Mouse (Mus musculus) adrenal gland, adult 2 months (tissue): ENCODE data around the gene Tex50. TPM values are rescaled to one million over a fixed set of nuclear protein-coding genes. Genes with fewer than 3 reads are reported as not detected.

ENCODE experiments used
- DNase-seq: peaks from one replicate; pipeline ENCODE4 v3.0.0; 2021
- polyA plus RNA-seq: library from polyadenylated mRNA; depleted of rRNA; stranded (reverse); fragments of >200 nt; gene quantifications from 2 replicates; pipeline ENCODE4 v1.2.3, GENCODE M21; 2012; rRNA removed
- total RNA-seq, 2 experiments: library from RNA; stranded (reverse); gene quantifications; 2 replicates each; pipeline ENCODE4 v1.2.3; 2021

The Tex50 gene
- total and polyA plus RNA-seq, 3 experiments: not detected

DNA sequence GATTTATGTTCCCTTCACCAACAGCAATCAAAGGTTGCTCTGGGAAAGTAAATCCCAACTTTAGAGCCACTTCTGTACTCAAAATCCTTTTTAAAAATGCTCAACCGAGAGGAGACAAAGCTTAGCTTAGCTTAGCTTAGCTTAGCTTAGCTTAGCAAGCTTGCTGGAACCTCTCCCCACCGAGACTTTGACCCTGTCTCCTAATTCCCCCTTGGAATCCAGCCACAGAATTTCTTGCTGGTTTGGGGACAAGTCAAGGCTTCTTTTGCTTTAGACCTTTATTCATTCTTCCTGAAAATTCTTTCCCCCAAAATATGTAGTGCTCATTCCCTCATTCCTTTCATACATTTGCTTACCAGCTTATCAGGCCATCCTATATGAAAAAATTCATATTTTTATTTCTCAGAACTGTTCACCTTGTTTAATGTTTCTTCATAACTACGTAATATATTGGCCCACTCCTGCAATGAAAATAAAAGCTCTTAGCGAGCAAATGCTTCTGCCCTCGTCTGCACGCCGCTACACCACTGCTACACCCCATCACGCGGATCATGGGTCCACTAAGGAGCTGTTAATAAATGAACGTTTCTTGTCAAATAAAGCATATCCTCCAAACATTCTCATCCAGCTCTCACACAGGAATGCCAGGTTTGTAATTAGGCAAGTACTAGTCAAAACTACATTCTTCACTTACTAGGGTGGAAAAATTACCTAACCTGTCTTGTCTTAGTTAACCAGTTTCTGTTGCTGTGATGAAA lies 36.3 kb downstream of the Tex50 start:
- no peak for DNase-seq

DNA sequence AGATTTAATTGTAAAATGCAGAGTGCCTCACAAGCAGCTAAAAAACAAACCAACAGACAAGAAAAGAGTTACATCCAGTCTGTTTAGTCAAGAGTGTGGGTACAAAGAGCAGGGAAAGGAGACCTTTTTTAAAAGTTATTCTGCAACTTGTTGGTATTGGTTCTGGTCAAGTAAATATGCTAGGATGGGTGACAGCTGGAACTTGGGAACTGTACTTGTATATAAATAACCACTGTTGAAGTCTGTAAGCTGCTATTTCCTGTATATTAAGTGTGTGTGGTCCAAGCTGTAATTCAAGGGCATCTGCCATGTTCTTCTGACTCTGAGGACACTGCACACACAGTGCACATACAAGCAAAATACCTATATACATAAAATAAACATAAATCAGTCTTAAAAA lies 44.5 kb downstream of the Tex50 start:
- no peak for DNase-seq

DNA sequence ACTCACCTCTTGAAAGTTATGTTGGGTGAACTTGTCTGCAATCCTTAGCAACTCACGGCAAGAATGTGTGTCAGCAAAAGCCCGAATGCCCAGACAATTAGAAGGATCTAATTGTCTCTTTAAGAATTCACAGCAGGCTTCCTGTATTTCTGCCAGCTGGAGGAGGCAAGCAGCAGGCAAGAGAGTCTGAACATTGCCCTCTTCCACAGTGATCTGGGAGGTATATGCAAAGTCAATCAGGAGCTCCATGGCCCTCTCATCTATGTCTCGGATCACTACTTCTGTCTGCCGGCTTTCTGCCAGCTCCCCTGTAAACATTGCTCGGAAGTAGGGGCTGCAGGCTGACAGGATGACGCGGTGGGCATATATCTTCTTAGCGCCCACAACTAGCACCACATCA lies 49.9 kb downstream of the Tex50 start:
- no peak for DNase-seq

Other genes with a start within 250 kb of the Tex50 start
- 1 to 10 TPM in 1 of 2 experiments, under 1 TPM in 1; 0.62 to 9.3 TPM for gene Serpinc1, start 180.7 kb downstream of the Tex50 start, total RNA-seq
- gene Serpinc1, start 180.7 kb downstream of the Tex50 start, polyA plus RNA-seq: 0.42 and 5.0 TPM in 2 replicates
- 10 to 100 TPM; 13.1 to 16.0 TPM for gene Zbtb37, start 124.5 kb downstream of the Tex50 start, total RNA-seq
- gene Zbtb37, start 124.5 kb downstream of the Tex50 start, polyA plus RNA-seq: 0.45 and 0.57 TPM in 2 replicates
- 10 to 100 TPM; 26.5 to 27.4 TPM for gene Dars2, start 88.7 kb downstream of the Tex50 start, total RNA-seq
- 6.9 and 11.5 TPM in 2 replicates for gene Dars2, start 88.7 kb downstream of the Tex50 start, polyA plus RNA-seq
- 1 to 10 TPM; 1.8 to 2.5 TPM for gene Cenpl, start 88.6 kb downstream of the Tex50 start, total RNA-seq
- 0.19 and 0.35 TPM in 2 replicates for gene Cenpl, start 88.6 kb downstream of the Tex50 start, polyA plus RNA-seq
- 10 to 100 TPM; 14.1 to 17.2 TPM for gene Klhl20, start 27.8 kb downstream of the Tex50 start, total RNA-seq
- 2.9 and 4.4 TPM in 2 replicates for gene Klhl20, start 27.8 kb downstream of the Tex50 start, polyA plus RNA-seq
- 1 to 10 TPM; 4.4 to 8.3 TPM for gene Ankrd45, start 16.6 kb downstream of the Tex50 start, total RNA-seq
- 0.37 and 0.58 TPM in 2 replicates for gene Ankrd45, start 16.6 kb downstream of the Tex50 start, polyA plus RNA-seq
- 100 to 1,000 TPM; 283 to 597 TPM for gene Prdx6, start 91.9 kb upstream of the Tex50 start, total RNA-seq
- gene Prdx6, start 91.9 kb upstream of the Tex50 start, polyA plus RNA-seq: 103 and 130 TPM in 2 replicates
- gene Tnfsf4, start 236.1 kb upstream of the Tex50 start, total RNA-seq: not detected
- not detected in 2 replicates for gene Tnfsf4, start 236.1 kb upstream of the Tex50 start, polyA plus RNA-seq